Mouse (Mus musculus) thymus, postnatal 0 days (tissue): Measurements from ENCODE around the gene Zic5. TPM values are rescaled to one million over a fixed set of nuclear protein-coding genes. Genes with fewer than 3 reads are reported as not detected.

Source experiments
- DNase-seq: peaks from one replicate; pipeline ENCODE4 v3.0.0-alpha.2; 2015; ENCODE audit warnings: low spot score
- polyA plus RNA-seq: library from polyadenylated mRNA; unstranded; fragments of >200 nt; fragmentation: Nextera tagmentation; extraction: Ambion mirVana; gene quantifications from 2 replicates; pipeline ENCODE4 v1.2.1, GENCODE M21; 2015

The Zic5 gene
- polyA plus RNA-seq, 1 experiment from 2014 or later, result not detected

- no peak for DNase-seq
These were observed 28.6 kb downstream of the Zic5 start for GRCm38 (mm10) chr14:122436850-122437249.

- DNase-seq, result no peak
These were observed 31.4 kb downstream of the Zic5 start for GRCm38 (mm10) chr14:122434039-122434438.

GRCm38 (mm10) chr14:122432558-122432957 lies 32.9 kb downstream of the Zic5 start:
- DNase-seq, result no peak

- no peak for DNase-seq
These were observed 37.8 kb downstream of the Zic5 start for GRCm38 (mm10) chr14:122427654-122428053.

- no peak for DNase-seq
These were observed 38.3 kb downstream of the Zic5 start for GRCm38 (mm10) chr14:122427204-122427560.

GRCm38 (mm10) chr14:122426529-122427203 lies 38.8 kb downstream of the Zic5 start:
- DNase-seq, result no peak

GRCm38 (mm10) chr14:122424441-122424840 lies 41.0 kb downstream of the Zic5 start:
- no peak for DNase-seq

- DNase-seq, result no peak
These were observed 49.2 kb downstream of the Zic5 start for GRCm38 (mm10) chr14:122416166-122416771.

GRCm38 (mm10) chr14:122414786-122415185 lies 50.7 kb downstream of the Zic5 start:
- no peak for DNase-seq

- DNase-seq, result no peak
These were observed 51.9 kb downstream of the Zic5 start for GRCm38 (mm10) chr14:122413542-122413928.

GRCm38 (mm10) chr14:122412841-122413541 lies 52.5 kb downstream of the Zic5 start:
- DNase-seq, result no peak

Other genes with a start within 250 kb of the Zic5 start
- not detected in 2 replicates for gene Gm5089, start 14.6 kb downstream of the Zic5 start, polyA plus RNA-seq
- gene Zic2, start 9.8 kb upstream of the Zic5 start, polyA plus RNA-seq, result not detected in 2 replicates
- gene Gm10837, start 24.9 kb upstream of the Zic5 start, polyA plus RNA-seq, result not detected in 2 replicates
- gene Pcca, start 68.6 kb upstream of the Zic5 start, polyA plus RNA-seq, result 14.9 and 15.6 TPM in 2 replicates